Mouse (Mus musculus) layer of hippocampus, adult 9-10 months (tissue): ENCODE data around the gene Reln.

Source experiments
- DNase-seq: peaks from one replicate; pipeline ENCODE4 v3.0.0; 2022; ENCODE audit warnings: low spot score

Gene Reln

GRCm38 (mm10) chr5:22223940-22224339 lies 120.6 kb downstream of the Reln start:
- no peak for DNase-seq

GRCm38 (mm10) chr5:22208311-22209021 lies 136.0 kb downstream of the Reln start:
- no peak for DNase-seq

- DNase-seq = no peak
These were observed 146.6 kb downstream of the Reln start for GRCm38 (mm10) chr5:22197926-22198325.

- DNase-seq = no peak
These were observed 147.6 kb downstream of the Reln start for GRCm38 (mm10) chr5:22196891-22197290.

- no peak for DNase-seq
These were observed 148.0 kb downstream of the Reln start for GRCm38 (mm10) chr5:22196476-22196875.

- DNase-seq = no peak
These were observed 149.1 kb downstream of the Reln start for GRCm38 (mm10) chr5:22195352-22195941.

GRCm38 (mm10) chr5:22191784-22192183 lies 152.7 kb downstream of the Reln start:
- DNase-seq = no peak

- DNase-seq = no peak
These were observed 154.2 kb downstream of the Reln start for GRCm38 (mm10) chr5:22190333-22190732.

GRCm38 (mm10) chr5:22187599-22187998 lies 156.9 kb downstream of the Reln start:
- DNase-seq = no peak

- DNase-seq = no peak
These were observed 168.0 kb downstream of the Reln start for GRCm38 (mm10) chr5:22176480-22176879.

- DNase-seq = no peak
These were observed 173.2 kb downstream of the Reln start for GRCm38 (mm10) chr5:22171336-22171735.

GRCm38 (mm10) chr5:22164060-22164934 lies 180.2 kb downstream of the Reln start:
- no peak for DNase-seq

- DNase-seq = no peak
These were observed 183.6 kb downstream of the Reln start for GRCm38 (mm10) chr5:22160935-22161334.

GRCm38 (mm10) chr5:22158754-22159153 lies 185.7 kb downstream of the Reln start:
- DNase-seq = no peak

GRCm38 (mm10) chr5:22153601-22154000 lies 190.9 kb downstream of the Reln start:
- no peak for DNase-seq

GRCm38 (mm10) chr5:22141821-22142220 lies 202.7 kb downstream of the Reln start:
- no peak for DNase-seq

GRCm38 (mm10) chr5:22139015-22139414 lies 205.5 kb downstream of the Reln start:
- no peak for DNase-seq

- no peak for DNase-seq
These were observed 210.1 kb downstream of the Reln start for GRCm38 (mm10) chr5:22134402-22134801.

GRCm38 (mm10) chr5:22131730-22132522 lies 212.6 kb downstream of the Reln start:
- DNase-seq = no peak

GRCm38 (mm10) chr5:22127583-22127982 lies 216.9 kb downstream of the Reln start:
- DNase-seq = no peak

- no peak for DNase-seq
These were observed 225.2 kb downstream of the Reln start for GRCm38 (mm10) chr5:22119296-22119695.

- no peak for DNase-seq
These were observed 226.0 kb downstream of the Reln start for GRCm38 (mm10) chr5:22118456-22118855.
